Mouse (Mus musculus) hindbrain, embryonic 12.5 days (tissue): ENCODE results near the gene Coro1b. TPM values are rescaled to one million over a fixed set of nuclear protein-coding genes. Genes with fewer than 3 reads are reported as not detected.

Experiments
- ATAC-seq: fragments of 200-750 bp; cut with Nextera tagmentation; 2 replicates; pipeline ENCODE4 v1.8.0; 2017; ENCODE audit warnings: moderate TSS enrichment; ENCODE audit not compliant: low FRiP score
- H3K27ac ChIP-seq: fragments of 300-500 bp; sonication (generic); 2 replicates; pipeline ENCODE4 v1.5.1; 2016; ENCODE audit warnings: mild to moderate bottlenecking
- H3K27me3 ChIP-seq: fragments of 300-500 bp; sonication (generic); 2 replicates; pipeline ENCODE4 v1.6.1; 2016; ENCODE audit warnings: mild to moderate bottlenecking
- H3K36me3 ChIP-seq: fragments of 300-500 bp; sonication (generic); 2 replicates; pipeline ENCODE4 v1.6.1; 2016; ENCODE audit warnings: mild to moderate bottlenecking
- H3K4me1 ChIP-seq: fragments of 300-500 bp; sonication (generic); 2 replicates; pipeline ENCODE4 v1.6.1; 2016
- H3K4me2 ChIP-seq: fragments of 300-500 bp; sonication (generic); replicated peaks from 2 replicates; pipeline ENCODE4 v1.6.1; 2016; ENCODE audit warnings: mild to moderate bottlenecking
- H3K4me3 ChIP-seq: fragments of 300-500 bp; sonication (generic); 2 replicates; pipeline ENCODE4 v1.5.1; 2016; ENCODE audit warnings: mild to moderate bottlenecking
- H3K9ac ChIP-seq: fragments of 300-500 bp; sonication (generic); 2 replicates; pipeline ENCODE4 v1.6.1; 2016; ENCODE audit warnings: mild to moderate bottlenecking, moderate library complexity
- H3K9me3 ChIP-seq: fragments of 300-500 bp; sonication (generic); replicated peaks from 2 replicates; pipeline ENCODE4 v1.6.1; 2016; ENCODE audit warnings: mild to moderate bottlenecking
- WGBS: fragments of 180-500 bp; shearing (Covaris S2); methylation state at CpG from one replicate; pipeline ENCODE4 v1.1.7; 2016; 5-methylcytosine and 5-hydroxymethylcytosine counted together
- polyA plus RNA-seq: library from polyadenylated mRNA; unstranded; fragments of >200 nt; fragmentation: Nextera tagmentation; extraction: Ambion mirVana; gene quantifications from 2 replicates; pipeline ENCODE4 v1.2.1, GENCODE M21; 2016

The Coro1b gene
- polyA plus RNA-seq, 1 experiment from 2014 or later = 128 TPM

- no peaks in the 10 kb centered on the region; the same call in 1 of the 2 replicates for H3K27me3 ChIP-seq
- H3K4me2 ChIP-seq = no peak overlapping the region
- no peaks in the 10 kb centered on the region for H3K36me3 ChIP-seq
- ATAC-seq = no peak
- H3K9me3 ChIP-seq = no peaks in the 10 kb centered on the region
- peaks cover 29% of the 10 kb centered on the region for H3K4me1 ChIP-seq
- peak overlapping the region; percentile 35 for H3K9ac ChIP-seq
- H3K27ac ChIP-seq = no peak overlapping the region
- no peak overlapping the region for H3K4me3 ChIP-seq
- 90% methylated on average over 10 of the region's 10 CpGs for WGBS
Observed at GRCm38 (mm10) chr19:4170723-4171392, 22.4 kb downstream of the Coro1b start.

GRCm38 (mm10) chr19:4171393-4172290 lies 23.2 kb downstream of the Coro1b start:
- no peak for ATAC-seq
- H3K4me3 ChIP-seq = no peak overlapping the region
- H3K27ac ChIP-seq = no peak overlapping the region
- H3K36me3 ChIP-seq = no peaks in the 10 kb centered on the region
- no peaks in the 10 kb centered on the region for H3K9me3 ChIP-seq
- H3K4me2 ChIP-seq = no peak overlapping the region
- H3K9ac ChIP-seq = peak overlapping the region; percentile 35
- H3K4me1 ChIP-seq = peaks cover 30% of the 10 kb centered on the region
- H3K27me3 ChIP-seq = no peaks in the 10 kb centered on the region; the same call in 1 of the 2 replicates
- 72% methylated on average over 13 of the region's 13 CpGs for WGBS

- Histone ChIP-seq H3K4me1 (peaks cover 30% of the 10 kb centered on the region), H3K9me3 (no peaks in the 10 kb centered on the region), H3K4me3 (no peak overlapping the region), H3K4me2 (no peak overlapping the region), H3K9ac (no peak overlapping the region), H3K27ac (no peak overlapping the region), H3K27me3 (no peaks in the 10 kb centered on the region; the same call in 1 of the 2 replicates), H3K36me3 (no peaks in the 10 kb centered on the region)
- WGBS = 56% methylated on average over 11 of the region's 11 CpGs
- ATAC-seq = no peak
Observed at GRCm38 (mm10) chr19:4172925-4173324, 24.5 kb downstream of the Coro1b start.

- 6% methylated on average over 11 of the region's 11 CpGs for WGBS
- H3K27me3 ChIP-seq = no peaks in the 10 kb centered on the region; the same call in 1 of the 2 replicates
- H3K4me2 ChIP-seq = peak within 1 kb of the TSS; percentile 44
- H3K36me3 ChIP-seq = no peaks in the 10 kb centered on the region
- H3K4me1 ChIP-seq = peaks cover 22% of the 10 kb centered on the region
- no peak within 1 kb of the TSS for H3K27ac ChIP-seq
- H3K4me3 ChIP-seq = no peak within 1 kb of the TSS
- H3K9me3 ChIP-seq = no peaks in the 10 kb centered on the region
- ATAC-seq = peak; percentile 51; the same call in 1 of the 2 replicates
- H3K9ac ChIP-seq = peak within 1 kb of the TSS; percentile 32
Observed at GRCm38 (mm10) chr19:4175368-4175947, 27.0 kb downstream of the Coro1b start, which contains the start of gene Carns1. Gene Carns1 (minus strand): TSS chr19:4175479.

- H3K4me3 ChIP-seq = no peak overlapping the region
- no peak overlapping the region for H3K4me2 ChIP-seq
- H3K9ac ChIP-seq = no peak overlapping the region
- H3K9me3 ChIP-seq = no peaks in the 10 kb centered on the region
- peaks cover 24% of the 10 kb centered on the region for H3K4me1 ChIP-seq
- no peaks in the 10 kb centered on the region for H3K27me3 ChIP-seq
- whole genome bisulfite sequencing = 82% methylated on average over 7 of the region's 7 CpGs
- no peak for ATAC-seq
- H3K36me3 ChIP-seq = no peaks in the 10 kb centered on the region
- H3K27ac ChIP-seq = no peak overlapping the region
Observed at GRCm38 (mm10) chr19:4180411-4180810, 32.0 kb downstream of the Coro1b start.

- H3K27me3 ChIP-seq = no peaks in the 10 kb centered on the region; the same call in 1 of the 2 replicates
- no peaks in the 10 kb centered on the region for H3K36me3 ChIP-seq
- H3K4me3 ChIP-seq = no peak overlapping the region
- 36% methylated on average over 3 of the region's 3 CpGs for WGBS
- no peak overlapping the region for H3K9ac ChIP-seq
- no peak for ATAC-seq
- no peaks in the 10 kb centered on the region for H3K9me3 ChIP-seq
- no peak overlapping the region for H3K27ac ChIP-seq
- peaks cover 22% of the 10 kb centered on the region for H3K4me1 ChIP-seq
- no peak overlapping the region for H3K4me2 ChIP-seq
Observed at GRCm38 (mm10) chr19:4181892-4182291, 33.5 kb downstream of the Coro1b start.

- no peak overlapping the region for H3K9ac ChIP-seq
- H3K27ac ChIP-seq = no peak overlapping the region
- H3K4me3 ChIP-seq = no peak overlapping the region
- H3K36me3 ChIP-seq = no peaks in the 10 kb centered on the region
- 69% methylated on average over 2 of the region's 2 CpGs for WGBS
- ATAC-seq = no peak
- no peaks in the 10 kb centered on the region for H3K9me3 ChIP-seq
- no peak overlapping the region for H3K4me2 ChIP-seq
- peaks cover 22% of the 10 kb centered on the region for H3K4me1 ChIP-seq
- H3K27me3 ChIP-seq = peaks cover 4% of the 10 kb centered on the region; the same call in 1 of the 2 replicates
Observed at GRCm38 (mm10) chr19:4183689-4184088, 35.3 kb downstream of the Coro1b start.

GRCm38 (mm10) chr19:4184976-4185975 lies 36.9 kb downstream of the Coro1b start:
- no peak overlapping the region for H3K4me3 ChIP-seq
- peaks cover 4% of the 10 kb centered on the region; the same call in 1 of the 2 replicates for H3K27me3 ChIP-seq
- peaks cover 22% of the 10 kb centered on the region for H3K4me1 ChIP-seq
- H3K27ac ChIP-seq = no peak overlapping the region
- H3K36me3 ChIP-seq = no peaks in the 10 kb centered on the region
- WGBS = 60% methylated on average over 15 of the region's 15 CpGs
- no peak overlapping the region for H3K4me2 ChIP-seq
- H3K9me3 ChIP-seq = no peaks in the 10 kb centered on the region
- no peak for ATAC-seq
- H3K9ac ChIP-seq = no peak overlapping the region

GRCm38 (mm10) chr19:4187303-4187702 lies 38.9 kb downstream of the Coro1b start:
- Histone ChIP-seq H3K27ac (no peak overlapping the region), H3K36me3 (no peaks in the 10 kb centered on the region), H3K9me3 (no peaks in the 10 kb centered on the region), H3K9ac (no peak overlapping the region), H3K4me1 (peaks cover 19% of the 10 kb centered on the region), H3K4me2 (no peak overlapping the region), H3K4me3 (no peak overlapping the region), H3K27me3 (peaks cover 4% of the 10 kb centered on the region; the same call in 1 of the 2 replicates)
- 71% methylated on average over 3 of the region's 3 CpGs for WGBS
- ATAC-seq = no peak

GRCm38 (mm10) chr19:4189051-4189620 lies 40.7 kb downstream of the Coro1b start:
- no peak overlapping the region for H3K4me3 ChIP-seq
- no peaks in the 10 kb centered on the region for H3K9me3 ChIP-seq
- 86% methylated on average over 12 of the region's 12 CpGs for WGBS
- no peak overlapping the region for H3K27ac ChIP-seq
- peaks cover 8% of the 10 kb centered on the region for H3K36me3 ChIP-seq
- no peak for ATAC-seq
- H3K4me2 ChIP-seq = no peak overlapping the region
- peaks cover 4% of the 10 kb centered on the region; the same call in 1 of the 2 replicates for H3K27me3 ChIP-seq
- peaks cover 28% of the 10 kb centered on the region for H3K4me1 ChIP-seq
- no peak overlapping the region for H3K9ac ChIP-seq

GRCm38 (mm10) chr19:4190831-4191334 lies 42.5 kb downstream of the Coro1b start, which contains the start of gene Tbc1d10c:
Gene Tbc1d10c (minus strand): TSS chr19:4191284.
- H3K36me3 ChIP-seq = peaks cover 25% of the 10 kb centered on the region
- H3K9me3 ChIP-seq = no peaks in the 10 kb centered on the region
- H3K9ac ChIP-seq = peak within 1 kb of the TSS; percentile 99
- peaks cover 22% of the 10 kb centered on the region for H3K4me1 ChIP-seq
- peak within 1 kb of the TSS; percentile 83 for H3K4me2 ChIP-seq
- H3K4me3 ChIP-seq = peak within 1 kb of the TSS; percentile 91
- 0 out of 2 replicates have a peak, but pooled peaks cover 4% of the 10 kb centered on the region for H3K27me3 ChIP-seq
- ATAC-seq = no peak
- peak within 1 kb of the TSS; percentile 94 for H3K27ac ChIP-seq
- WGBS = 69% methylated on average over 4 of the region's 4 CpGs
